Mouse (Mus musculus): ENCODE data around the gene Fbxl17.

GRCm38 (mm10) chr17:63025238-63025637 is 474.6 kb downstream of the Fbxl17 start:
- TF ChIP-seq POLR2A (IDR thresholded peaks at IDR 0.05; ENCODE audit: low read depth, low read length) (no peak), CTCF (IDR thresholded peaks at IDR 0.05; ENCODE audit: borderline replicate concordance, insufficient read depth, low read length) (no peak)

Measured in embryonic fibroblast, embryonic 13.5 days (primary cell).